Mouse (Mus musculus) testis, adult 2 months (tissue): ENCODE measurements around the gene Gm6871.
A peak's percentile ranks its signal among the peaks of the same experiment; 100 is the strongest.

ENCODE experiments used
- CTCF ChIP-seq: fragments of 200-500 bp; IDR thresholded peaks from 2 replicates; pipeline ENCODE4 v1.5.1; 2012; ENCODE audit warnings: low read depth, mild to moderate bottlenecking, inconsistent platforms, low read length, moderate library complexity; ENCODE audit not compliant: control insufficient read depth, insufficient read depth, insufficient replicate concordance
- POLR2A ChIP-seq: fragments of 200-500 bp; IDR thresholded peaks from 2 replicates; pipeline ENCODE4 v1.6.1; 2012; ENCODE audit warnings: low read depth, mild to moderate bottlenecking, inconsistent platforms, low read length, moderate library complexity; ENCODE audit not compliant: control insufficient read depth

GRCm38 (mm10) chr7:41599034-41599813 is 25.8 kb upstream of the Gm6871 start, which contains the start of gene 2610021A01Rik:
- TF ChIP-seq CTCF: no peak
- peak; percentile 70 for TF ChIP-seq POLR2A
